Mouse (Mus musculus): ENCODE measurements around the gene Mrps9.

DNA sequence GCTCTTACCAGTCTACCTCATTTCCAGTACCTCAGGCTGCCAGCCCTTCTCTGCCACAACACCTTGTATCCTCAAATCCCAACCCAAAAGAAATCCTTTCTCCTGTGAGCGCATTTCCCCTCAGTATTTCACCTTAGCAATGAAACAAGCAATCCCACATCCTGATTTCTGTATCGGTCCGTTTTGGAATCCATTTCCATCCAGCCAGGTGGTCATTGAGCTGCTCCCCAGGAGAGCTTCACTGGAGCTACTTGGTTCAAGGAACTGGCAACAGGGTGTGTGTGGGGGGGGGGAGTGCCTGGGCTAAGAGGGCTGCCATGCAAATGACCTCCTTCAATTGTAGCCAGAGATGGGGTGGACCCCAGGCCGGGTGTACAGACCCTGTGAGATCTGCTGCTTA is 56.1 kb downstream of the Mrps9 start:
- TF ChIP-seq JUN (IDR thresholded peaks at IDR 0.05; ENCODE audit: insufficient read depth, low read depth, low read length) (no peak), CTCF (conservative IDR thresholded peaks at IDR 0.05 in 1 of 2, IDR thresholded peaks at IDR 0.05 in 1 of 2; ENCODE audit: low read depth in 2 of 2, low read length in 2 of 2) (no peak), MXI1 (IDR thresholded peaks at IDR 0.05; ENCODE audit: low read depth, low read length) (no peak), PAX5 (IDR thresholded peaks at IDR 0.05; ENCODE audit: low read length) (no peak), POLR2A (IDR thresholded peaks at IDR 0.05; ENCODE audit: low read depth, low read length) (no peak)

Measured in CH12.LX (cell line).